Mouse (Mus musculus) testis, adult 2 months (tissue): ENCODE measurements around the gene Gcsh.

Experiments
- CTCF ChIP-seq: fragments of 200-500 bp; IDR thresholded peaks from 2 replicates; pipeline ENCODE4 v1.5.1; 2012; ENCODE audit warnings: low read depth, mild to moderate bottlenecking, inconsistent platforms, low read length, moderate library complexity; ENCODE audit not compliant: control insufficient read depth, insufficient read depth, insufficient replicate concordance
- POLR2A ChIP-seq: fragments of 200-500 bp; IDR thresholded peaks from 2 replicates; pipeline ENCODE4 v1.6.1; 2012; ENCODE audit warnings: low read depth, mild to moderate bottlenecking, inconsistent platforms, low read length, moderate library complexity; ENCODE audit not compliant: control insufficient read depth

DNA sequence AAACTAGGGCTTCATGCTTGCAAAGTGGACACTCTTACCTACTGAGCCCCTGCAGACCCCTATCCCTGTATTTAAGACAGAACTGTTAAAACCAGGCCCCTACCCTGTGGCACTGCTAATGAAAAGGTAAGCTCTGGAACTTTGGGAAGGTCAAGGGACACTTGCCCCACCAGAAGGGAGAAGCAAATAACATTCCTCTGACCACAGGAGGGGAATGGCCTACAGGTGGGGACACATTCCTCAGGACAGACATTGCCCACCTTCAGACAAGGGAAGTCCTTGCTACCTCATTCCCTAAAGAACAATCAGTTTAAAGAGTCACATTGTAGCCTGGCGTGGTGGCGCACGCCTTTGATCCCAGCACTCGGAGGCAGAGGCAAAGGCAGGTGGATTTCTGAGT, 24.6 kb upstream of the Gcsh start:
- TF ChIP-seq CTCF = no peak
- no peak for TF ChIP-seq POLR2A
